Mouse (Mus musculus): Measurements from ENCODE around the gene Pnliprp2.

DNA sequence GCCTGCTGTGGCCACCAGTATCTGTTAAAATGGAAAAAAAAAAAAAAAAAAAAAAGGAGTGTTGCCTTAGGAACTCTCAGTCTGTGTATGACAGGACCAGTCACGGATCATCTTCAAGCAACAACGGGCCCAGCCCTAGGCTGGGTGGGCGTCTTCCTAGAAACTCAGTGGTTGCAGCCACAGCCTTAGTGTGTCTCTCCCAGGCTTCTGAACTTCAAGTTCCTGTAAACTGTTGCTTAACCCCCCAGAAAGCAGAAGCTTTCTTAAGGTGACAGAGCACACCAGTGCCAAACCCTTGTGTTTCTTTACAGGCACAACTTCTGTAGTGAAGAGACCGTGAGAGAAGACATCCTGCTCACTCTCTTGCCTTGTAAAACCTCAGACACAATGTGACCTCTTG is 15.8 kb upstream of the Pnliprp2 start:
- TF ChIP-seq CTCF (IDR thresholded peaks at IDR 0.05; ENCODE audit: borderline replicate concordance, insufficient read depth, low read depth, low read length), result no peak
- TF ChIP-seq POLR2A (IDR thresholded peaks at IDR 0.05; ENCODE audit: borderline replicate concordance, insufficient read depth, low read length), result no peak

Measured in cerebellum, adult 2 months (tissue).